Mouse (Mus musculus) kidney, postnatal 25 days (tissue): ENCODE data around the gene Casz1.

Experiments
- DNase-seq, 2 experiments: peaks; one replicate each; pipeline ENCODE4 v3.0.0; 2021; ENCODE audit warnings: mixed read lengths in 2 of 2

Gene Casz1

GRCm38 (mm10) chr4:148847636-148848035 is 43.4 kb downstream of the Casz1 start:
- no peak for DNase-seq

GRCm38 (mm10) chr4:148849437-148849836 is 45.2 kb downstream of the Casz1 start:
- no peak for DNase-seq

GRCm38 (mm10) chr4:148853057-148853456 is 48.8 kb downstream of the Casz1 start:
- no peak for DNase-seq

- DNase-seq = no peak
Measured at GRCm38 (mm10) chr4:148854093-148854492, 49.9 kb downstream of the Casz1 start.

GRCm38 (mm10) chr4:148855527-148855926 is 51.3 kb downstream of the Casz1 start:
- peak in 1 of 2 experiments; percentile 53 for DNase-seq

- DNase-seq = no peak
Measured at GRCm38 (mm10) chr4:148856216-148856615, 52.0 kb downstream of the Casz1 start.

GRCm38 (mm10) chr4:148857398-148858084 is 53.3 kb downstream of the Casz1 start:
- no peak for DNase-seq

GRCm38 (mm10) chr4:148858194-148858593 is 54.0 kb downstream of the Casz1 start:
- peak; percentile 68 to 89 for DNase-seq

GRCm38 (mm10) chr4:148859415-148859814 is 55.2 kb downstream of the Casz1 start:
- DNase-seq = no peak

- DNase-seq = no peak
Measured at GRCm38 (mm10) chr4:148859906-148860491, 55.8 kb downstream of the Casz1 start.

- DNase-seq = no peak
Measured at GRCm38 (mm10) chr4:148860636-148861035, 56.4 kb downstream of the Casz1 start.

- DNase-seq = no peak
Measured at GRCm38 (mm10) chr4:148866812-148867470, 62.7 kb downstream of the Casz1 start.

GRCm38 (mm10) chr4:148867721-148868397 is 63.6 kb downstream of the Casz1 start:
- DNase-seq = peak; percentile 97 to 98

GRCm38 (mm10) chr4:148869566-148869965 is 65.3 kb downstream of the Casz1 start:
- peak; percentile 78 to 89 for DNase-seq

GRCm38 (mm10) chr4:148870496-148870895 is 66.3 kb downstream of the Casz1 start:
- no peak for DNase-seq

GRCm38 (mm10) chr4:148871751-148872334 is 67.6 kb downstream of the Casz1 start:
- DNase-seq = peak; percentile 45 to 75

- no peak for DNase-seq
Measured at GRCm38 (mm10) chr4:148872372-148872771, 68.1 kb downstream of the Casz1 start.

GRCm38 (mm10) chr4:148872783-148873182 is 68.6 kb downstream of the Casz1 start:
- DNase-seq = peak in 1 of 2 experiments; percentile 35

GRCm38 (mm10) chr4:148876166-148876565 is 71.9 kb downstream of the Casz1 start:
- no peak for DNase-seq

- no peak for DNase-seq
Measured at GRCm38 (mm10) chr4:148876867-148877266, 72.6 kb downstream of the Casz1 start.

- DNase-seq = no peak
Measured at GRCm38 (mm10) chr4:148878192-148878983, 74.2 kb downstream of the Casz1 start.

- DNase-seq = peak in 1 of 2 experiments; percentile 42
Measured at GRCm38 (mm10) chr4:148878984-148879610, 74.9 kb downstream of the Casz1 start.
